Mouse (Mus musculus) embryonic facial prominence, embryonic 14.5 days (tissue): ENCODE results near the gene Tep1. TPM values are rescaled to one million over a fixed set of nuclear protein-coding genes. Genes with fewer than 3 reads are reported as not detected.
A peak's percentile ranks its signal among the peaks of the same experiment; 100 is the strongest.
"Not testable (repeated sequence)": the region's sequence is repeated elsewhere in the genome, so short reads cannot be mapped to it uniquely, and the experiment has no call there.

Experiments
- ATAC-seq: fragments of 200-750 bp; cut with Nextera tagmentation; 2 replicates; pipeline ENCODE4 v1.8.0; 2017; ENCODE audit warnings: low read depth, moderate number of reproducible peaks, moderate TSS enrichment
- DNase-seq: peaks from one replicate; pipeline ENCODE4 v3.0.0-alpha.2; 2015; ENCODE audit warnings: low spot score
- H3K27ac ChIP-seq: fragments of 300-500 bp; sonication (generic); replicated peaks from 2 replicates; pipeline ENCODE4 v1.5.1; 2014; ENCODE audit warnings: low read depth, mild to moderate bottlenecking, low read length, moderate library complexity
- H3K27me3 ChIP-seq: fragments of 300-500 bp; sonication (generic); replicated peaks from 2 replicates; pipeline ENCODE4 v1.6.1; 2014; ENCODE audit warnings: low read length; ENCODE audit not compliant: control insufficient read depth, insufficient read depth
- H3K36me3 ChIP-seq: fragments of 300-500 bp; sonication (generic); 2 replicates; pipeline ENCODE4 v1.6.1; 2014; ENCODE audit warnings: low read length, mixed read lengths; ENCODE audit not compliant: control insufficient read depth, insufficient read depth
- H3K4me1 ChIP-seq: fragments of 300-500 bp; sonication (generic); 2 replicates; pipeline ENCODE4 v1.6.1; 2014; ENCODE audit warnings: antibody characterized with exemption, low read length; ENCODE audit not compliant: control insufficient read depth, insufficient read depth
- H3K4me2 ChIP-seq: fragments of 300-500 bp; sonication (generic); 2 replicates; pipeline ENCODE4 v1.6.1; 2014; ENCODE audit warnings: low read depth, mild to moderate bottlenecking, low read length, moderate library complexity, mixed read lengths
- H3K4me3 ChIP-seq: fragments of 300-500 bp; sonication (generic); 2 replicates; pipeline ENCODE4 v1.5.1; 2014; ENCODE audit warnings: low read depth, mild to moderate bottlenecking, low read length
- H3K9ac ChIP-seq: fragments of 300-500 bp; sonication (generic); 2 replicates; pipeline ENCODE4 v1.6.1; 2014; ENCODE audit warnings: low read depth, mild to moderate bottlenecking, low read length, moderate library complexity, mixed read lengths
- H3K9me3 ChIP-seq: fragments of 300-500 bp; sonication (generic); 2 replicates; pipeline ENCODE4 v1.6.1; 2016; ENCODE audit warnings: low read length; ENCODE audit not compliant: control insufficient read depth
- WGBS: fragments of 180-500 bp; shearing (Covaris S2); extraction: QIAGEN DNeasy Blood & Tissue Kit; methylation state at CpG from one replicate; pipeline ENCODE4 v1.1.7; 2014; 5-methylcytosine and 5-hydroxymethylcytosine counted together
- polyA plus RNA-seq: library from polyadenylated mRNA; unstranded; fragments of >200 nt; fragmentation: Nextera tagmentation; extraction: Ambion mirVana; gene quantifications from 2 replicates; pipeline ENCODE4 v1.2.1, GENCODE M21; 2014

Tep1 gene
- polyA plus RNA-seq, result 8.4 and 10.3 TPM in 2 replicates

- peak within 1 kb of the TSS; percentile 54 for H3K4me3 ChIP-seq
- peaks cover 7% of the 10 kb centered on the region for H3K4me1 ChIP-seq
- DNase-seq (peak; percentile 69), ATAC-seq (peak; percentile 92)
- peak within 1 kb of the TSS; percentile 70 for H3K27ac ChIP-seq
- no peaks in the 10 kb centered on the region for H3K27me3 ChIP-seq
- 8% methylated on average over 32 of the region's 32 CpGs for WGBS
- H3K9ac ChIP-seq, result peak within 1 kb of the TSS; percentile 72
- peak within 1 kb of the TSS; percentile 71 for H3K4me2 ChIP-seq
- H3K9me3 ChIP-seq, result no peaks in the 10 kb centered on the region
- no peaks in the 10 kb centered on the region for H3K36me3 ChIP-seq
Observed at GRCm38 (mm10) chr14:50869889-50870804, at the start of gene Tep1. TSS of gene Tep1 (minus strand) at chr14:50870560.

- Histone ChIP-seq H3K4me2 (no peak overlapping the region), H3K4me1 (no peaks in the 10 kb centered on the region), H3K27me3 (no peaks in the 10 kb centered on the region), H3K27ac (no peak overlapping the region), H3K9ac (no peak overlapping the region), H3K36me3 (peaks cover 47% of the 10 kb centered on the region), H3K4me3 (no peak overlapping the region), H3K9me3 (no peaks in the 10 kb centered on the region)
- DNase-seq (no peak), ATAC-seq (no peak)
- WGBS, result 35% methylated on average over 3 of the region's 3 CpGs
Observed at GRCm38 (mm10) chr14:50911356-50911755, 41.0 kb upstream of the Tep1 start.

- no peak overlapping the region for H3K4me2 ChIP-seq
- no peak overlapping the region for H3K4me3 ChIP-seq
- 86% methylated on average over 4 of the region's 4 CpGs for WGBS
- ATAC-seq, result no peak
- H3K36me3 ChIP-seq, result peaks cover 19% of the 10 kb centered on the region
- DNase-seq, result no peak
- H3K27ac ChIP-seq, result no peak overlapping the region
- no peak overlapping the region for H3K9ac ChIP-seq
- H3K9me3 ChIP-seq, result no peaks in the 10 kb centered on the region
- H3K27me3 ChIP-seq, result no peaks in the 10 kb centered on the region
- no peaks in the 10 kb centered on the region for H3K4me1 ChIP-seq
Observed at GRCm38 (mm10) chr14:50908126-50908525, 37.8 kb upstream of the Tep1 start.

- H3K27ac ChIP-seq, H3K4me2 ChIP-seq, H3K9ac ChIP-seq, H3K9me3 ChIP-seq, H3K4me1 ChIP-seq, H3K36me3 ChIP-seq, DNase-seq, H3K27me3 ChIP-seq, ATAC-seq, H3K4me3 ChIP-seq: not testable (repeated sequence)
Observed at GRCm38 (mm10) chr14:50905327-50905726, 35.0 kb upstream of the Tep1 start.

GRCm38 (mm10) chr14:50904828-50905129 lies 34.4 kb upstream of the Tep1 start:
- H3K27me3 ChIP-seq, result no peaks in the 10 kb centered on the region

GRCm38 (mm10) chr14:50903973-50904827 lies 33.8 kb upstream of the Tep1 start:
- Histone ChIP-seq H3K4me3 (peak overlapping the region; percentile 32), H3K4me2 (peak overlapping the region; percentile 62), H3K27ac (no peak overlapping the region), H3K9me3 (no peaks in the 10 kb centered on the region), H3K36me3 (no peaks in the 10 kb centered on the region), H3K27me3 (no peaks in the 10 kb centered on the region), H3K4me1 (no peaks in the 10 kb centered on the region), H3K9ac (peak overlapping the region; percentile 60)
- DNase-seq, result peak; percentile 69
- WGBS, result 3% methylated on average over 26 of the region's 26 CpGs
- ATAC-seq, result peak; percentile 86

More at GRCm38 (mm10) chr14:50904828-50905129, 34.4 kb upstream of the Tep1 start:
- no peak overlapping the region for H3K4me3 ChIP-seq
- H3K4me1 ChIP-seq, result no peaks in the 10 kb centered on the region
- no peaks in the 10 kb centered on the region for H3K36me3 ChIP-seq
- DNase-seq (no peak), ATAC-seq (no peak)
- H3K4me2 ChIP-seq, result no peak overlapping the region
- H3K9me3 ChIP-seq, result no peaks in the 10 kb centered on the region
- 85% methylated on average over 4 of the region's 4 CpGs for WGBS
- H3K9ac ChIP-seq, result no peak overlapping the region
- no peak overlapping the region for H3K27ac ChIP-seq

GRCm38 (mm10) chr14:50897992-50898391 lies 27.6 kb upstream of the Tep1 start:
- H3K9ac ChIP-seq, H3K36me3 ChIP-seq, H3K4me2 ChIP-seq, H3K9me3 ChIP-seq, H3K4me1 ChIP-seq, DNase-seq, H3K27ac ChIP-seq, H3K27me3 ChIP-seq, ATAC-seq, H3K4me3 ChIP-seq: not testable (repeated sequence)
- 89% methylated on average over 2 of the region's 2 CpGs for WGBS

GRCm38 (mm10) chr14:50897374-50897765 lies 27.0 kb upstream of the Tep1 start, which contains the start of gene Klhl33:
TSS of gene Klhl33 (minus strand) at chr14:50897507.
- Histone ChIP-seq H3K4me2 (peak within 1 kb of the TSS; percentile 90), H3K4me1 (0 out of 2 replicates have a peak, but pooled peaks cover 3% of the 10 kb centered on the region), H3K9me3 (no peaks in the 10 kb centered on the region), H3K27me3 (no peaks in the 10 kb centered on the region), H3K4me3 (peak within 1 kb of the TSS; percentile 43), H3K27ac (no peak within 1 kb of the TSS), H3K36me3 (no peaks in the 10 kb centered on the region), H3K9ac (peak within 1 kb of the TSS; percentile 62)
- ATAC-seq, result no peak
- 33% methylated on average over 7 of the region's 7 CpGs for WGBS
- no peak for DNase-seq
